Mouse (Mus musculus): Measurements from ENCODE around the gene Gab2. TPM values are rescaled to one million over a fixed set of nuclear protein-coding genes. Genes with fewer than 3 reads are reported as not detected.

Gab2 gene
- polyA plus RNA-seq, 1 experiment from 2014 or later = 1.5 TPM

- peaks cover 17% of the 10 kb centered on the region for H3K36me3 ChIP-seq (replicated peaks; ENCODE audit: insufficient read depth, low read length)
- TF ChIP-seq CTCF (IDR thresholded peaks at IDR 0.05; ENCODE audit: low read depth) = no peak
- no peak for TF ChIP-seq EP300 (IDR thresholded peaks at IDR 0.05; ENCODE audit: low read depth)
- no peak for DNase-seq
These were observed 223.1 kb downstream of the Gab2 start for GRCm38 (mm10) chr7:97304471-97304870.

GRCm38 (mm10) chr7:97305206-97305605 is 223.8 kb downstream of the Gab2 start:
- no peak overlapping the region for H3K9ac ChIP-seq (replicated peaks)
- peaks cover 14% of the 10 kb centered on the region for H3K36me3 ChIP-seq (replicated peaks; ENCODE audit: insufficient read depth, low read length)
- no peaks in the 10 kb centered on the region for H3K9me3 ChIP-seq (ENCODE audit: low read length)
- peak; percentile 4 for DNase-seq
- H3K27me3 ChIP-seq (ENCODE audit: insufficient read depth, low read length) = no peaks in the 10 kb centered on the region
- no peak overlapping the region for H3K4me3 ChIP-seq (ENCODE audit: low read depth, low read length)
- TF ChIP-seq EP300 (IDR thresholded peaks at IDR 0.05; ENCODE audit: low read depth) = no peak
- no peak for TF ChIP-seq CTCF (IDR thresholded peaks at IDR 0.05; ENCODE audit: low read depth)
- no peak for ATAC-seq
- H3K4me1 ChIP-seq (ENCODE audit: insufficient read depth) = no peaks in the 10 kb centered on the region
- 77% methylated on average over 4 of the region's 4 CpGs for WGBS (ENCODE audit: insufficient replicate concordance)
- H3K4me2 ChIP-seq (ENCODE audit: low read depth, low read length) = no peak overlapping the region
- H3K27ac ChIP-seq (ENCODE audit: low read depth) = no peak overlapping the region

More at GRCm38 (mm10) chr7:97304471-97304870, 223.1 kb downstream of the Gab2 start:
- no peak for ATAC-seq
- Histone ChIP-seq H3K27me3 (ENCODE audit: insufficient read depth, low read length) (no peaks in the 10 kb centered on the region), H3K4me3 (ENCODE audit: low read depth, low read length) (no peak overlapping the region), H3K4me1 (ENCODE audit: insufficient read depth) (no peaks in the 10 kb centered on the region), H3K4me2 (ENCODE audit: low read depth, low read length) (no peak overlapping the region), H3K27ac (ENCODE audit: low read depth) (no peak overlapping the region), H3K9ac (replicated peaks) (no peak overlapping the region), H3K9me3 (ENCODE audit: low read length) (no peaks in the 10 kb centered on the region)

GRCm38 (mm10) chr7:97306813-97307212 is 225.4 kb downstream of the Gab2 start:
- Histone ChIP-seq H3K36me3 (replicated peaks; ENCODE audit: insufficient read depth, low read length) (peaks cover 8% of the 10 kb centered on the region; the same call in 1 of the 2 replicates), H3K4me2 (ENCODE audit: low read depth, low read length) (no peak overlapping the region), H3K9ac (replicated peaks) (no peak overlapping the region), H3K27me3 (ENCODE audit: insufficient read depth, low read length) (no peaks in the 10 kb centered on the region), H3K4me1 (ENCODE audit: insufficient read depth) (no peaks in the 10 kb centered on the region), H3K27ac (ENCODE audit: low read depth) (no peak overlapping the region), H3K4me3 (ENCODE audit: low read depth, low read length) (no peak overlapping the region), H3K9me3 (ENCODE audit: low read length) (no peaks in the 10 kb centered on the region)
- TF ChIP-seq EP300 (IDR thresholded peaks at IDR 0.05; ENCODE audit: low read depth) = no peak
- TF ChIP-seq CTCF (IDR thresholded peaks at IDR 0.05; ENCODE audit: low read depth) = no peak
- no peak for ATAC-seq
- WGBS (ENCODE audit: insufficient replicate concordance) = 85% methylated on average over 2 of the region's 2 CpGs
- DNase-seq = no peak

GRCm38 (mm10) chr7:97307546-97307945 is 226.2 kb downstream of the Gab2 start:
- ATAC-seq (no peak), DNase-seq (peak; percentile 8)
- H3K27ac ChIP-seq (ENCODE audit: low read depth) = no peak overlapping the region
- H3K36me3 ChIP-seq (replicated peaks; ENCODE audit: insufficient read depth, low read length) = peaks cover 8% of the 10 kb centered on the region; the same call in 1 of the 2 replicates
- H3K4me1 ChIP-seq (ENCODE audit: insufficient read depth) = no peaks in the 10 kb centered on the region
- H3K9ac ChIP-seq (replicated peaks) = no peak overlapping the region
- no peak overlapping the region for H3K4me3 ChIP-seq (ENCODE audit: low read depth, low read length)
- WGBS (ENCODE audit: insufficient replicate concordance) = 82% methylated on average over 1 of the region's 1 CpGs
- H3K9me3 ChIP-seq (ENCODE audit: low read length) = no peaks in the 10 kb centered on the region
- H3K27me3 ChIP-seq (ENCODE audit: insufficient read depth, low read length) = no peaks in the 10 kb centered on the region
- TF ChIP-seq CTCF (IDR thresholded peaks at IDR 0.05; ENCODE audit: low read depth) = no peak
- H3K4me2 ChIP-seq (ENCODE audit: low read depth, low read length) = no peak overlapping the region

GRCm38 (mm10) chr7:97309461-97310340 is 228.3 kb downstream of the Gab2 start:
- H3K27me3 ChIP-seq (ENCODE audit: insufficient read depth, low read length) = no peaks in the 10 kb centered on the region
- no peak for TF ChIP-seq EP300 (IDR thresholded peaks at IDR 0.05; ENCODE audit: low read depth)
- TF ChIP-seq CTCF (IDR thresholded peaks at IDR 0.05; ENCODE audit: low read depth) = no peak
- H3K4me3 ChIP-seq (ENCODE audit: low read depth, low read length) = no peak overlapping the region
- 79% methylated on average over 4 of the region's 4 CpGs for WGBS (ENCODE audit: insufficient replicate concordance)
- no peaks in the 10 kb centered on the region for H3K4me1 ChIP-seq (ENCODE audit: insufficient read depth)
- no peaks in the 10 kb centered on the region for H3K9me3 ChIP-seq (ENCODE audit: low read length)
- H3K9ac ChIP-seq (replicated peaks) = no peak overlapping the region
- H3K27ac ChIP-seq (ENCODE audit: low read depth) = no peak overlapping the region
- peaks cover 4% of the 10 kb centered on the region; the same call in 1 of the 2 replicates for H3K36me3 ChIP-seq (replicated peaks; ENCODE audit: insufficient read depth, low read length)
- DNase-seq (peak; percentile 11), ATAC-seq (no peak)
- H3K4me2 ChIP-seq (ENCODE audit: low read depth, low read length) = no peak overlapping the region

- Histone ChIP-seq H3K9me3 (ENCODE audit: low read length) (no peaks in the 10 kb centered on the region), H3K36me3 (replicated peaks; ENCODE audit: insufficient read depth, low read length) (peaks cover 4% of the 10 kb centered on the region; the same call in 1 of the 2 replicates), H3K27me3 (ENCODE audit: insufficient read depth, low read length) (no peaks in the 10 kb centered on the region), H3K4me1 (ENCODE audit: insufficient read depth) (no peaks in the 10 kb centered on the region), H3K4me2 (ENCODE audit: low read depth, low read length) (no peak overlapping the region), H3K4me3 (ENCODE audit: low read depth, low read length) (no peak overlapping the region), H3K27ac (ENCODE audit: low read depth) (no peak overlapping the region), H3K9ac (replicated peaks) (no peak overlapping the region)
- WGBS (ENCODE audit: insufficient replicate concordance) = 75% methylated on average over 3 of the region's 3 CpGs
- TF ChIP-seq EP300 (IDR thresholded peaks at IDR 0.05; ENCODE audit: low read depth) (no peak), CTCF (IDR thresholded peaks at IDR 0.05; ENCODE audit: low read depth) (no peak)
- ATAC-seq (no peak), DNase-seq (peak; percentile 8)
These were observed 228.9 kb downstream of the Gab2 start for GRCm38 (mm10) chr7:97310341-97310635.

All from liver, postnatal 0 days (tissue).